Mouse (Mus musculus): ENCODE results near the gene Bco2. TPM values are rescaled to one million over a fixed set of nuclear protein-coding genes. Genes with fewer than 3 reads are reported as not detected.

Bco2 gene
- polyA plus RNA-seq, 1 experiment from 2014 or later, result 0.37 TPM

DNA sequence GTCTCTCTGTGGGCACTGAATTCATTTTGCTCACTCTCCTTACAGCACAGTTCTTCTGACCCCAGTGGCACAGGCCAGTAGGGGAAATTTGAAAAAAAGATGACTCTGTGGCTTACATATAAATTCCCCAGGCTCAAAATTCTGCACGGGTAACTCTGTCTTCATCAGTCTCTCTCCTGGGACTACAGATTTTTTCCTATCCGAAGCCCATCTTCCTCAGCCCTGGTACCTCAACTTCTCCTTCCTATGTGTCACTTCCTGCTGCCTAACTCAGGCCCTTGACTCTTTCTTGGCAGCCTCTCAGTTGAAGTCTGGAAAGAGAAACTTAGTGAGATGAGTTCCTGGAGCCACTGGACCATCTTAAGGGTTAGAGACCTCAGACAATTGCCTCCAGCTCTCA lies 1.4 kb downstream of the Bco2 start:
- WGBS, result 89% methylated on average over 2 of the region's 2 CpGs
- ATAC-seq, result no peak
- no peak overlapping the region for H3K9ac ChIP-seq
- H3K36me3 ChIP-seq (ENCODE audit: poor library complexity, severe bottlenecking), result no peaks in the 10 kb centered on the region
- H3K27ac ChIP-seq, result peak overlapping the region; percentile 86; the same call in 1 of the 2 replicates
- no peaks in the 10 kb centered on the region for H3K27me3 ChIP-seq
- no peak overlapping the region for H3K4me2 ChIP-seq
- H3K4me3 ChIP-seq, result no peak overlapping the region
- no peaks in the 10 kb centered on the region for H3K9me3 ChIP-seq (replicated peaks)
- H3K4me1 ChIP-seq, result peaks cover 19% of the 10 kb centered on the region

DNA sequence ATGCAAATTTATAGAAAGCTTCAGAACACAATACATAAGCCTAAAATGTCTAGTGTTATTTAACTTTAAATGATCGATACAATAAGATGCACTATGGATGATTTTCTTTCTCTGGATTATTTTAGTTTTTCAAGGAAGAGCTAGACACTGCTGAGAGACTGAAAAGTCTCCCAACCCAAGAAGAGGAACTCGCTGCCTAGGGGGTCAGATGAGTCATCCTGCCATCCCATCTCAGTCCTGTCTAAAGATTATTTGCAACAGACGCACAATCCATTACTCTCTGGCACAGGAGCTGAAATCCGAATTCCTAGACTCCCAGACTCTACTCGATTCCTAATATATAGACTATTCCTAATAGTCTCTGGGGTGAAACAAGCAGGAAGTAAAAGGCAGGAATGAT lies 2.8 kb downstream of the Bco2 start:
- no peak overlapping the region for H3K4me3 ChIP-seq
- H3K9me3 ChIP-seq (replicated peaks), result no peaks in the 10 kb centered on the region
- H3K4me1 ChIP-seq, result peaks cover 19% of the 10 kb centered on the region
- H3K27ac ChIP-seq, result no peak overlapping the region
- H3K36me3 ChIP-seq (ENCODE audit: poor library complexity, severe bottlenecking), result no peaks in the 10 kb centered on the region
- no peak overlapping the region for H3K9ac ChIP-seq
- H3K4me2 ChIP-seq, result no peak overlapping the region
- no peaks in the 10 kb centered on the region for H3K27me3 ChIP-seq
- 87% methylated on average over 5 of the region's 5 CpGs for WGBS
- no peak for ATAC-seq

DNA sequence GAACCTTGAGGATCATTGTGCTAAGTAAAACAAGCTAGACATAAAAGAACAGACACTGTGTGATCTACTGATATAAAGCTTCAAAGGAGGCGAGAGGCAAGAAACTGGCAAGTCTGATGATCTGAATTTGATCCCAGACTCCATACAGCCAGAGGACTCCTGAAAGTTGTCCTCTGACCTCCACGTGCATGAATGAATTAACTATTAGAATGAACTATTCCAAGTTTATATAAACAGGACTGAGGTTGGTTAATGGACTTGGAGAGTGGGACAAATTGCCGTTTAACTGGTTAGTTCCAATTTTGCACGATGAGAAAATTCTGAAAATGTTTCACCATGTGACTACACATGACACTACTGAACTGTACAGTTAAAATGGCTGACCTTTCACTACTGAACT lies 6.0 kb downstream of the Bco2 start:
- ATAC-seq, result no peak
- H3K27ac ChIP-seq, result no peak overlapping the region
- no peak overlapping the region for H3K9ac ChIP-seq
- H3K9me3 ChIP-seq (replicated peaks), result no peaks in the 10 kb centered on the region
- no peaks in the 10 kb centered on the region for H3K27me3 ChIP-seq
- H3K4me1 ChIP-seq, result peaks cover 4% of the 10 kb centered on the region
- no peaks in the 10 kb centered on the region for H3K36me3 ChIP-seq (ENCODE audit: poor library complexity, severe bottlenecking)
- WGBS, result 90% methylated on average over 4 of the region's 4 CpGs
- H3K4me2 ChIP-seq, result no peak overlapping the region
- no peak overlapping the region for H3K4me3 ChIP-seq

DNA sequence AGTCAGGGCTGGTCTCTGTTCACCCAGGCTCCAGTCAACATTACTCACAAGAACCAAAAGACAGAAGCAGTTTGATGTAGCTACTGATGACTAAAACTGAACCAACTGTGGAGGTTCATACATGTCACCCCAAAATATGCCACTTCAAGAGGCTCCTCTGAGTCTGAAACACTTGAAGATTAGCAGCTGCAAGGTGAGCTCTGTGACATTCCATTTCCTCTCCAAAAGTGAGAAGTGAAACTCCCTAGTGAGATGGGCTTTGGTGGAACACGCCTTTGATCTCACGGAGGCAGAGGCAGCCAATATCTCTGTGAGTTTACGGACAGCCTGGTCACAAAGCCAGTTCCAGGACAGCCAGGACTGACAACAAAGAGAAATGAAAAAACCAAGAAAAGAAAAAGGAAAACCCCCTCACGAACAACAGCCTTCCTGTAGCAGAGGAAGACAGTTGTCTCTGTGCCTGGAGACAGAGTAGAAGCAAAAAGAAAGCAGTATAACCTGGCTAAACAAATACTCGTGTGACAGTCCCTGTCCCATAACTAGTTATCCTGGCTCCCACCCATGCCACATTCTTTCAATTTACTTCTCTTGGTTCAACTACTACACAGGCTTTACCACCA lies 7.0 kb downstream of the Bco2 start:
- Histone ChIP-seq H3K4me2 (no peak overlapping the region), H3K27ac (no peak overlapping the region), H3K4me1 (no peaks in the 10 kb centered on the region), H3K4me3 (no peak overlapping the region), H3K9me3 (replicated peaks) (no peaks in the 10 kb centered on the region), H3K36me3 (ENCODE audit: poor library complexity, severe bottlenecking) (no peaks in the 10 kb centered on the region), H3K9ac (no peak overlapping the region), H3K27me3 (no peaks in the 10 kb centered on the region)
- ATAC-seq, result no peak
- 66% methylated on average over 5 of the region's 5 CpGs for WGBS

DNA sequence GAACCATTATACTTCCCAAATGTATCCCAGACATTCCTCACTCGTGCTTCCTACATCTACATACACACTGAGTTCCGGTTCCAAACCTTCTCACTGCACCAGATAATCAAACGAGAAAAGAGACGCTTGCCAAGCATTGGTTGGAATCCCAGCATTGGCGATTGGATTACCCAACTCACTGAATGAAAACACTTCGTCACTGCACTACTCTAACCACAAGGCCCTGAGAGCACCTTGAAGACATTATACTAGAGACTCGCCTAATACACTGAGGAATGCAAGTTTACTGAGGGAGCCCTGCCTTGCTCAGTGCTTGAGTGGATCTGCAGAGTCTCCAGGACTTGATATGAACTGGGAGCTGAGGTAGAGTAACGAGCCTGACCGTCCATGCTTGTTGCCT lies 12.6 kb downstream of the Bco2 start:
- WGBS, result 75% methylated on average over 9 of the region's 9 CpGs

DNA sequence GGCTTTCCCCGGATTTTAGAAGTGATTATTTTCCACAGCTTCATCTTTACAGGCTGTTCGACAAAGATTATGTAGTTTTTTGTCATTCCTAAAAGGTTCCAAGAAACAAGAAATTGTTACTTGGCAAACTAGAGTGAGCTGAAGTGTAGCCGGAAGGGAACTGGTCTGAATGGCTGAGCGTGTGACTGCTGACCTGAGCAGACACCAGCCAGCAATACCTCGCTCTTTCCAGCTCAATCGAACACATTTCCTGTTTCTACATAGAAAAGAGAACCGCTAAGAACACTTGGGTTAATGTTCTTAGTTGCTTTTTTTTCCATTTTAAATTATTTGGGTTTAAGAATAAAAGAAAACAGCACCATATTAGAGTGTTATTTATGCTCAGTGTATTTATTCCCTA lies 14.8 kb downstream of the Bco2 start:
- WGBS, result 55% methylated on average over 7 of the region's 7 CpGs
- peak overlapping the region; percentile 23; the same call in 1 of the 2 replicates for H3K9ac ChIP-seq
- H3K4me2 ChIP-seq, result peak overlapping the region; percentile 49
- no peaks in the 10 kb centered on the region for H3K36me3 ChIP-seq (ENCODE audit: poor library complexity, severe bottlenecking)
- no peak overlapping the region; the same call in 1 of the 2 replicates for H3K27ac ChIP-seq
- H3K27me3 ChIP-seq, result no peaks in the 10 kb centered on the region
- no peak for ATAC-seq
- no peak overlapping the region for H3K4me3 ChIP-seq
- H3K9me3 ChIP-seq (replicated peaks), result no peaks in the 10 kb centered on the region
- peaks cover 7% of the 10 kb centered on the region; the same call in 1 of the 2 replicates for H3K4me1 ChIP-seq

More for the DNA sequence above, 12.6 kb downstream of the Bco2 start:
- Histone ChIP-seq H3K9me3 (replicated peaks) (no peaks in the 10 kb centered on the region), H3K4me3 (no peak overlapping the region), H3K9ac (no peak overlapping the region), H3K4me1 (peaks cover 7% of the 10 kb centered on the region; the same call in 1 of the 2 replicates), H3K4me2 (no peak overlapping the region), H3K27me3 (no peaks in the 10 kb centered on the region), H3K36me3 (ENCODE audit: poor library complexity, severe bottlenecking) (no peaks in the 10 kb centered on the region), H3K27ac (no peak overlapping the region)
- ATAC-seq, result no peak

DNA sequence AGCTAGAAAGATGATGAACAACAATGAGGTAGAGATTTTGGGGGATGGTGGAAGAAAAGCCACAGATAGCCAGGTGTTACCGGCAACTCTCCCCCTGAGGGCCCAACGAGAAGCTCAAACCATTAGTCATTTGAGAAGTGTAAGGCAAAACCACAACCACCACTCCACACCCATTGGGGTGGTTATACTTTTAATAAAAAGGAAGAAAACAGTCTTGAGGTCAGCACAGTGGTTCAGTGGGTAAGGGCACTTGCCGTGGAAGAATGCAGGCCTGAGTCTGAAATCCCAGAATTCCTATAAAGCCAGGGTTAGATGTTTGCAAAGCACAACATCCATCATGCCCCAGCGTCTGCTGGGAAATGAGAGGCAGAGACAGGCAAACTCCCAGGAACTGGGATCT lies 17.7 kb downstream of the Bco2 start:
- H3K36me3 ChIP-seq (ENCODE audit: poor library complexity, severe bottlenecking), result no peaks in the 10 kb centered on the region
- H3K9me3 ChIP-seq (replicated peaks), result no peaks in the 10 kb centered on the region
- WGBS, result 88% methylated on average over 4 of the region's 4 CpGs
- no peaks in the 10 kb centered on the region for H3K27me3 ChIP-seq
- no peak overlapping the region for H3K9ac ChIP-seq
- ATAC-seq, result no peak
- H3K4me3 ChIP-seq, result no peak overlapping the region
- H3K4me1 ChIP-seq, result peaks cover 7% of the 10 kb centered on the region; the same call in 1 of the 2 replicates
- H3K27ac ChIP-seq, result no peak overlapping the region
- H3K4me2 ChIP-seq, result no peak overlapping the region

DNA sequence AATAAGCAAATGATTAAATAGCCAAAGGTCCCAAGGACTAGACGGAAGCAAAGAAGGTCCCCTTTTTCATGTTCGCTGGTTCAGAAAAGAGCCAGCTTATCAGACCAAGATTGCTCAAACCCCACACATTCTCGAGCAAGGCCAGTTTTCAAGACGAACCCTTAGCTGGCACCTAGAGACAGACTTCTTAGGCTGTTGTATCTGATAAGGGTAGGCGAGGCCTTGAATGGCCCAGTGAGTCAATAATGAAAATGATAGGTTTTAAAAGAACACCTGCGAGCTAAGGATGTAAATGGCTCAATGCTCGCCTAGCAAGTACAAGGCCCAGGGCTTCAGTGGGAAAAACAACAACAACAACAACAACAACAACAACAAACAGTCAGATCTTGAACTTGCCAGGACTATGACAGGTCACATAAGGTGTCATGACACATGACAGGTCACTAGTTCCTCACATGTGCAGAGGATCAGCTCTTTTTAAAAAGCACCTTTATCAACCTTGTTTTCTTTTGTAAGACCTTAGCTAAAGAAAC lies 18.3 kb downstream of the Bco2 start:
- no peak overlapping the region for H3K4me2 ChIP-seq
- H3K27me3 ChIP-seq, result no peaks in the 10 kb centered on the region
- H3K9me3 ChIP-seq (replicated peaks), result no peaks in the 10 kb centered on the region
- WGBS, result 84% methylated on average over 7 of the region's 7 CpGs
- H3K9ac ChIP-seq, result no peak overlapping the region
- H3K4me3 ChIP-seq, result no peak overlapping the region
- no peaks in the 10 kb centered on the region for H3K36me3 ChIP-seq (ENCODE audit: poor library complexity, severe bottlenecking)
- no peak for ATAC-seq
- peaks cover 7% of the 10 kb centered on the region; the same call in 1 of the 2 replicates for H3K4me1 ChIP-seq
- no peak overlapping the region for H3K27ac ChIP-seq

DNA sequence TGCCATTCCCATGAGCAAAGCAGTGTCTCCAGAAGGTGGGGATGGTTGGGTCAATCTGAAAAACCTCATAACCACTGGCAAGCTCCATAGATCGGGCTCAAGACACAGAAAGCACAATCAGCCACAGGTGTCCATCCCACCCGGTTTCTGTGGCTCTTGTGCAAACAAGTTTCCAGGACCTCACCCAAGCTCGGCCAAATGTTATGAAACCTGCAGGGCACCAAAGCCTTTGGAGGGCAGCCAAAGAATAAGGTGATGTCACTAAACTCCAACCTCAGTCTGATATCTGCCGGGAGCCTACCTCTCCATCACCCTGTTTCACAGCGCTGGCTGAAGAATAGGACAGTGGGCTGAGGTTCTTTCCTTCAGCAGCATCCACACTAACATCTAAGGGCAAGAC lies 19.1 kb downstream of the Bco2 start:
- Histone ChIP-seq H3K9ac (no peak overlapping the region), H3K27ac (no peak overlapping the region), H3K4me2 (no peak overlapping the region), H3K9me3 (replicated peaks) (no peaks in the 10 kb centered on the region), H3K4me3 (no peak overlapping the region), H3K27me3 (no peaks in the 10 kb centered on the region), H3K36me3 (ENCODE audit: poor library complexity, severe bottlenecking) (no peaks in the 10 kb centered on the region), H3K4me1 (peaks cover 7% of the 10 kb centered on the region; the same call in 1 of the 2 replicates)
- 85% methylated on average over 5 of the region's 5 CpGs for WGBS
- no peak for ATAC-seq

DNA sequence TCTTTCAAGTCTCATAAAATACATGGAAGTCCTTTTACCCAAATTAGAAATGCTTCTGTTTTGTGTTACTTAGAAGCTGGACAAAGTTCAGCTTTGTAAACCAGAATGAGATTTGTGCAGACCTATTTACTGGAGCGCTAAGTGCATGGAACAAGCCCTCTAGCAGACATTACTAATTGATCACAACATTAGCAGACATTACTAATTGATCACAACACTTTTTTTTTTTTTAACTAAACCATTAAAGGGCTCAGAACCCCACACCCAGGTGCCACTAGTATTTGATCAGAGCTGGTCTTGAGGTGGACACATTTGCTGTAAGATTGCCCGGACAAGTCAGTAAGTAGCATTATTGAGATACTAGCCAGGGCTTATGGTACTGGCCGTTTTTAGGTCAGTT lies 21.2 kb downstream of the Bco2 start:
- H3K4me3 ChIP-seq, result no peak overlapping the region
- no peaks in the 10 kb centered on the region for H3K36me3 ChIP-seq (ENCODE audit: poor library complexity, severe bottlenecking)
- H3K9me3 ChIP-seq (replicated peaks), result no peaks in the 10 kb centered on the region
- no peak overlapping the region for H3K27ac ChIP-seq
- ATAC-seq, result no peak
- WGBS, result 73% methylated on average over 3 of the region's 3 CpGs
- H3K27me3 ChIP-seq, result no peaks in the 10 kb centered on the region
- H3K4me1 ChIP-seq, result 0 out of 2 replicates have a peak, but pooled peaks cover 3% of the 10 kb centered on the region
- no peak overlapping the region for H3K9ac ChIP-seq
- no peak overlapping the region for H3K4me2 ChIP-seq

DNA sequence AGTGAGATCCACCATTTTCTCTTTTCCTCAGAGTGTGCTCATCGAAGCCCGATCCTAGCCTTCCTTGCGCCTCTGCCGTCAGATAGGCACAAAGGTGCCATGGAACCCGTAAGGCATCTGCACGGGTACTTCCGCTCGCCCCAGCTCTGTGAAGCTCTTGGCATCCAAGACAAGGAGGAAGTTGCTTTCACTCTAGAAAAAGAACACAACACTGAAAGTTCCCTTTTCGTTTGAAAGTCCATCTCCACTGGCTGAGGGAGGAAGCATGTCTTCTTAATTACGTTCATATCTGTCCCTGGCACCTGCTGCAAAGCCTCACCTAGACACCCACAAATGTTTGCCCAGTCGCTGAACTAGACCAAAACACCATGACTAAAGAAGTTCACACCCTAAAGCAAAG lies 21.7 kb downstream of the Bco2 start:
- Histone ChIP-seq H3K9me3 (replicated peaks) (no peaks in the 10 kb centered on the region), H3K36me3 (ENCODE audit: poor library complexity, severe bottlenecking) (no peaks in the 10 kb centered on the region), H3K27ac (no peak overlapping the region), H3K4me1 (0 out of 2 replicates have a peak, but pooled peaks cover 3% of the 10 kb centered on the region), H3K4me2 (no peak overlapping the region), H3K4me3 (no peak overlapping the region), H3K27me3 (no peaks in the 10 kb centered on the region), H3K9ac (no peak overlapping the region)
- ATAC-seq, result no peak
- WGBS, result 85% methylated on average over 11 of the region's 11 CpGs

DNA sequence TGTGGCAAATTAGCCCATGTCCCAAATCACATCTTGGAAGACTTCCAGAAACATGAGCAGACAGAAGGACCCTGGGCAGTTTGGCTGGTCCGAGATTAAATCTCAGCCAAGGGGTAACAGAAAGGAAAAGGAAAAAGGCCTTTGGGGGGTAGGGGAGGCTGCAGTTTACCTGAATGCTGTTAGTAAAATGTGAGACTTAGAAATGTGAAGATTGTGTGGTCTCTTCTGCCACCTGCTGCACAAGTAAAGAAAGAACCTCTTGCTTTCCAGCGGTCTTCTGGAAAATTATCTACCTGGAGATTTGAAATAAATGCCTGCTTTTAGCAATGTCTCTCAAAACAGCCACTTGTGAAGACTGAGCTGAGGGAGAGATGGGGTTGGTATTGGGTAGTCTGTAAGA lies 24.1 kb downstream of the Bco2 start:
- no peak overlapping the region for H3K4me3 ChIP-seq

More for the DNA sequence above, 24.1 kb downstream of the Bco2 start:
- H3K27me3 ChIP-seq, result no peaks in the 10 kb centered on the region
- WGBS, result 21% methylated on average over 2 of the region's 2 CpGs
- H3K27ac ChIP-seq, result no peak overlapping the region
- H3K36me3 ChIP-seq (ENCODE audit: poor library complexity, severe bottlenecking), result no peaks in the 10 kb centered on the region
- H3K9me3 ChIP-seq (replicated peaks), result no peaks in the 10 kb centered on the region
- no peak overlapping the region for H3K9ac ChIP-seq
- ATAC-seq, result no peak
- peaks cover 15% of the 10 kb centered on the region for H3K4me1 ChIP-seq
- no peak overlapping the region for H3K4me2 ChIP-seq

All from forebrain, embryonic 13.5 days (tissue).